Mouse (Mus musculus) macrophage (primary cell): ENCODE measurements at regions not wholly inside any gene's neighbourhood (a gene's known extent, or its start where the extent isn't known, plus 50 kb on each side); places are given as distances from the start of the nearest gene placed in this dataset.

Experiments used
- H3K27ac ChIP-seq: fragments of 350-480 bp; formaldehyde crosslinking; 2 replicates; pipeline ENCODE4 v1.9.0; 2021
- H3K36me3 ChIP-seq: fragments of 350-480 bp; formaldehyde crosslinking; 2 replicates; pipeline ENCODE4 v1.9.0; 2021; ENCODE audit errors: inconsistent target
- H3K4me3 ChIP-seq: fragments of 350-480 bp; formaldehyde crosslinking; 2 replicates; pipeline ENCODE4 v1.9.0; 2021; ENCODE audit errors: inconsistent target
- H3K79me2 ChIP-seq: fragments of 350-480 bp; formaldehyde crosslinking; 2 replicates; pipeline ENCODE4 v1.9.0; 2021; ENCODE audit errors: inconsistent target
- WGBS: methylation state at CpG from one replicate; pipeline ENCODE4 v1.1.7; 2026; ENCODE audit warnings: inconsistent platforms; ENCODE audit not compliant: missing documents; 5-methylcytosine and 5-hydroxymethylcytosine counted together

GRCm38 (mm10) chr1:136706509-136706908, 81.8 kb downstream of the Zfp281 start:
- no peak overlapping the region for H3K4me3 ChIP-seq
- WGBS: 83% methylated on average over 8 of the region's 8 CpGs
- no peak overlapping the region for H3K27ac ChIP-seq
- H3K36me3 ChIP-seq: no peaks in the 10 kb centered on the region
- no peaks in the 10 kb centered on the region for H3K79me2 ChIP-seq

- Histone ChIP-seq H3K36me3 (no peaks in the 10 kb centered on the region), H3K4me3 (no peak overlapping the region), H3K27ac (no peak overlapping the region), H3K79me2 (no peaks in the 10 kb centered on the region)
- WGBS: 87% methylated on average over 8 of the region's 8 CpGs
Measured at GRCm38 (mm10) chr1:136707394-136707793, 82.7 kb downstream of the Zfp281 start.

- no peak overlapping the region for H3K4me3 ChIP-seq
- H3K79me2 ChIP-seq: no peaks in the 10 kb centered on the region
- H3K27ac ChIP-seq: no peak overlapping the region
- no peaks in the 10 kb centered on the region for H3K36me3 ChIP-seq
- 92% methylated on average over 12 of the region's 12 CpGs for WGBS
Measured at GRCm38 (mm10) chr1:136707866-136708265, 83.2 kb downstream of the Zfp281 start.

GRCm38 (mm10) chr1:136710196-136710595, 85.5 kb downstream of the Zfp281 start:
- H3K4me3 ChIP-seq: no peak overlapping the region
- no peaks in the 10 kb centered on the region for H3K36me3 ChIP-seq
- 78% methylated on average over 4 of the region's 4 CpGs for WGBS
- H3K79me2 ChIP-seq: no peaks in the 10 kb centered on the region
- no peak overlapping the region for H3K27ac ChIP-seq

GRCm38 (mm10) chr1:136711243-136711642, 86.5 kb downstream of the Zfp281 start:
- WGBS: 95% methylated on average over 7 of the region's 7 CpGs
- H3K4me3 ChIP-seq: no peak overlapping the region
- no peaks in the 10 kb centered on the region for H3K36me3 ChIP-seq
- no peaks in the 10 kb centered on the region for H3K79me2 ChIP-seq
- no peak overlapping the region for H3K27ac ChIP-seq

GRCm38 (mm10) chr1:136714077-136714476, 89.4 kb downstream of the Zfp281 start:
- no peak overlapping the region for H3K27ac ChIP-seq

GRCm38 (mm10) chr1:136714987-136715386, 90.3 kb downstream of the Zfp281 start:
- Histone ChIP-seq H3K79me2 (no peaks in the 10 kb centered on the region), H3K27ac (no peak overlapping the region), H3K36me3 (no peaks in the 10 kb centered on the region), H3K4me3 (no peak overlapping the region)
- 87% methylated on average over 11 of the region's 11 CpGs for WGBS

More at GRCm38 (mm10) chr1:136714077-136714476, 89.4 kb downstream of the Zfp281 start:
- H3K36me3 ChIP-seq: no peaks in the 10 kb centered on the region
- WGBS: 97% methylated on average over 4 of the region's 4 CpGs
- no peak overlapping the region for H3K4me3 ChIP-seq
- H3K79me2 ChIP-seq: no peaks in the 10 kb centered on the region

- Histone ChIP-seq H3K79me2 (no peaks in the 10 kb centered on the region), H3K4me3 (no peak overlapping the region), H3K36me3 (no peaks in the 10 kb centered on the region), H3K27ac (no peak overlapping the region)
- WGBS: 74% methylated on average over 15 of the region's 15 CpGs
Measured at GRCm38 (mm10) chr1:136717830-136718517, 93.3 kb downstream of the Zfp281 start.

- 98% methylated on average over 13 of the region's 13 CpGs for WGBS
- H3K4me3 ChIP-seq: no peak overlapping the region
- no peaks in the 10 kb centered on the region for H3K36me3 ChIP-seq
- no peak overlapping the region for H3K27ac ChIP-seq
- H3K79me2 ChIP-seq: no peaks in the 10 kb centered on the region
Measured at GRCm38 (mm10) chr1:136723839-136724443, 99.2 kb downstream of the Zfp281 start.

GRCm38 (mm10) chr1:136725242-136725641, 100.5 kb downstream of the Zfp281 start:
- WGBS: 88% methylated on average over 4 of the region's 4 CpGs
- Histone ChIP-seq H3K36me3 (no peaks in the 10 kb centered on the region), H3K79me2 (no peaks in the 10 kb centered on the region), H3K27ac (no peak overlapping the region), H3K4me3 (no peak overlapping the region)

GRCm38 (mm10) chr1:136726145-136726935, 101.6 kb downstream of the Zfp281 start:
- Histone ChIP-seq H3K79me2 (no peaks in the 10 kb centered on the region), H3K36me3 (no peaks in the 10 kb centered on the region), H3K27ac (no peak overlapping the region), H3K4me3 (no peak overlapping the region)
- WGBS: 66% methylated on average over 11 of the region's 11 CpGs

GRCm38 (mm10) chr1:136727868-136728631, 103.3 kb downstream of the Zfp281 start:
- H3K79me2 ChIP-seq: no peaks in the 10 kb centered on the region
- WGBS: 80% methylated on average over 7 of the region's 7 CpGs
- H3K27ac ChIP-seq: no peak overlapping the region
- H3K4me3 ChIP-seq: no peak overlapping the region
- no peaks in the 10 kb centered on the region for H3K36me3 ChIP-seq

- Histone ChIP-seq H3K36me3 (no peaks in the 10 kb centered on the region), H3K27ac (no peak overlapping the region), H3K4me3 (no peak overlapping the region), H3K79me2 (no peaks in the 10 kb centered on the region)
- WGBS: 96% methylated on average over 3 of the region's 4 CpGs
Measured at GRCm38 (mm10) chr1:136728632-136728944, 103.9 kb downstream of the Zfp281 start.

GRCm38 (mm10) chr1:136730638-136731037, 105.9 kb downstream of the Zfp281 start:
- no peaks in the 10 kb centered on the region for H3K36me3 ChIP-seq
- H3K27ac ChIP-seq: no peak overlapping the region
- no peak overlapping the region for H3K4me3 ChIP-seq
- WGBS: 62% methylated on average over 11 of the region's 11 CpGs
- H3K79me2 ChIP-seq: no peaks in the 10 kb centered on the region
